Mouse (Mus musculus): ENCODE measurements at regions not wholly inside any gene's neighbourhood (a gene's known extent, or its start where the extent isn't known, plus 50 kb on each side); places are given as distances from the start of the nearest gene placed in this dataset.

- no peak for TF ChIP-seq CTCF (IDR thresholded peaks at IDR 0.05; ENCODE audit: low read depth)
- TF ChIP-seq EP300 (optimal IDR thresholded peaks at IDR 0.05), result no peak
Measured at GRCm38 (mm10) chr13:32530926-32531512, 192.5 kb upstream of the Gmds start.

All from stomach, postnatal 0 days (tissue).